Mouse (Mus musculus) large intestine, adult 2 months (tissue): Measurements from ENCODE around the gene Dusp1. TPM values are rescaled to one million over a fixed set of nuclear protein-coding genes. Genes with fewer than 3 reads are reported as not detected.

ENCODE experiments used
- DNase-seq: peaks from one replicate; pipeline ENCODE4 v3.0.0-alpha.2; 2012; ENCODE audit warnings: low read depth, low spot score
- WGBS: fragments of 180-500 bp; shearing (Covaris S2); methylation state at CpG from one replicate; pipeline ENCODE4 v1.1.7; 2018; 5-methylcytosine and 5-hydroxymethylcytosine counted together
- polyA plus RNA-seq: library from polyadenylated mRNA; depleted of rRNA; stranded (reverse); fragments of >200 nt; gene quantifications from 2 replicates; pipeline ENCODE4 v1.2.3, GENCODE M21; 2012; rRNA removed

Gene Dusp1
- polyA plus RNA-seq, 1 experiment = 23.4 TPM

DNA sequence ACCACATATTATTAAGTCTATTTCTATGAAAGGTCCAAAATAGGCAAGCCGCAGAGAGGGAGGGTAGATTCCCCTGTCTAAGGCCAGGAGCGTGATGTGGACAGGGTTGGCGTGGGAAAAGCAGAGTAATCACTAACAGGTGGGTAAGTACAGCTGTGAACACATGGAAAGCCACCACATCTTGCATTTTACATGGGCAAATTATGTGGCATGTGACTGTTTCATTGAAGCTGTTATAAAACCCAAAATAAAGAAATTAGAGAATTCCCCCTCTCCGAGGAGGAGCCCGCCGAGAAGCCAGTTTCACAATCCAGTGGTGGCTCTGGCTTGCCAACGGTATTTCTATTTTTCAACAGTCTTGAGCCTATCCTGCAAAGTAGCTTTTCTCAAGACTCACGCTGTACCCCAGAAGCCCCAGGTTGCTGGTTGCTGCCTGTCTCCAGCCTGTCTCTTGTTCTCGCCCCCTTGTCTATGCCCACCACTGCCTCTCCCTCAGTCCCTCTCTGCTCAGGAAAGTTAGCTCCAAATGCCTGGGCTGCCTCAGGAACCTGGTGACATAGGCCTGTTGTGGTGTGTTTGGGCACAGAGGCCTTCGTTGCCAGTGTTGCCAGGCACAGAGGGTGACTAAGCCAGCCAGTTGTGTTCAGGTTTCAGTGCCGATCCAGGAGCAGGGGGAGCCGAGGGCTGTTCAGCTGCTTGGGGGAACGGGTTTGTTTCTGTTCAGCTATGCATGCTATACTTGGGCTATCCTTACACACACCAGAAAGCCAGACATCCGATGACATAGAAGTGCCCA is 77.1 kb downstream of the Dusp1 start:
- DNase-seq = no peak
- 78% methylated on average over 14 of the region's 14 CpGs for WGBS

DNA sequence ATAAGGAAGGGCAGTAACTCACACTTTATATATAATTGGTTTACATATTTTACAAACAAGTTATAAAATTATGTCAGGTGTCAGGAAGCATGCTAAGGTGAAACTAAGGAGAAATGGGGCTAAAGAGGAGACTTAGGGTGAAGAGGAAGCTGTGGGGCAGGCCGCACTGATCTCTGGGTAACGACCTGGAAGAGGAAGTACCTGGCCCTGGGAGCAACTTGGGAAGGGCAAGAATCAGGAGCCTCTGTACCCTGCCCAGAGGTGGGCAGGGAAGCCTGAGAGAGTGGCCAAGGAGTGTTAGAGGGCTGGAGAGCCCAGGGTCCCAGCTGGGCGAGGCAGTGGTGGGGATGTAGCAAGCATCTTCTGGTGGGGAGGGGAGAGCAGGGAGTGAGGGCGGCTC is 81.0 kb downstream of the Dusp1 start:
- 88% methylated on average over 4 of the region's 4 CpGs for WGBS
- DNase-seq = no peak

GRCm38 (mm10) chr17:26479619-26480018 is 82.3 kb downstream of the Dusp1 start:
- 83% methylated on average over 6 of the region's 6 CpGs for WGBS
- DNase-seq = no peak

- DNase-seq = no peak
- 49% methylated on average over 4 of the region's 4 CpGs for WGBS
Observed at GRCm38 (mm10) chr17:26478672-26479071, 83.3 kb downstream of the Dusp1 start.

DNA sequence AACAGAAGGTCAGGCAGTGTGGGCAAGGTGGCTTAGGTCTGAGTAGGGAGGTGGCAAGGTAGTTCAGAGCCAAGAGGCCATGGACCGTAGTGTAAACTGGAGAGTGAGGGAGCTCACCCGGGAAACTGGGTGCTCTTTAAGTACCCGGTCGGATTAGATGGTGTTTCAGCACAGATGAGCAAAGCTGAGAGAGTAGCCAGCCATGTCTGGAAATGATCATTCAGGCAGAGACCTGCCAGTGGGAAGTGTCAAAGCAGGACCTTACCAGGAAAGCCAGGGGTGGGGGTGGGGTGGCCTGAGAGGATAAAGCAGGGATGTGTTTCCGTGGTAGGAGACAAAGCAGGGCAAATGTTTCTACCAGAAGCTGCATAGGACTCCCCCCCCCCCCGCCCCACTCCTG is 85.1 kb downstream of the Dusp1 start:
- WGBS = 74% methylated on average over 6 of the region's 6 CpGs
- DNase-seq = no peak

DNA sequence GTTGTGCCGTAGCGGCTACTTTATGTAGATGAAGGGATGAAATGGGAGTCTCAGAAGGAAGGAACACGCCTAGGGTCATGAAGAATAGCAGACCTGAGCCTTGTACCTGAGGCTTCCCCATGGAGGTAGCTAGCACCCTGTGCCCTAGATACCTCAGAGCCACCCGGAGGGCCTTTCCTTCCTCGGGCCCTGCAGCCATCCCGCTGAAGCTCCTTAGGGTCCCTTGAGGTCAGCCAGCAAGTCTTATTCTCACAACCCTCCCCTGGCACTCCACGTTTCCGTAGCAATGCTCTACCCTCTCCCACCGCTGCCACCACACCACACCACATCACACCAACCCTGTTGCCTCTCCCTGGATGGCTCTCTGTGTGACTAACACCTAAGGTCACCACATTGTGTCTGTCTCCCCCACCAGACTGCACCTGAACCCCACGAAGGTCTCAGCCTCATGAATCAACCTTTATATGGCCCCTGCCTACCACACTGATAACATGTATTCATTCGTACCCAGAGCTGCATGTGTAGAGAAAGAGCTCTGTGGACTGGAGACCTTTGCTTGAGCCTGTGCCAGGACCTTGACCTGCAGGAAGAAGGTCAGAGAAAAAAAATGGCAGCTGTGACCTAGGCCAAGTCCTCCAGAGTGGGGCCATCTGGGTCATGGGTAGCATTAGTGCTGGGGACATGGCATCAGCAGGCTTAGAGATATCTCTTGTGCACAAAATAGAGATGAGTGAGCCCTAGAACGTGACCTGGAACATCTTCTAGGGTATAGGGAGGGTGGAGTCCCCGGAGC is 93.6 kb downstream of the Dusp1 start:
- 80% methylated on average over 13 of the region's 13 CpGs for WGBS
- DNase-seq = no peak

GRCm38 (mm10) chr17:26467619-26468018 is 94.3 kb downstream of the Dusp1 start:
- DNase-seq = no peak
- WGBS = 85% methylated on average over 4 of the region's 4 CpGs

- WGBS = 22% methylated on average over 4 of the region's 4 CpGs
Observed at GRCm38 (mm10) chr17:26466741-26467150, 95.2 kb downstream of the Dusp1 start.

DNA sequence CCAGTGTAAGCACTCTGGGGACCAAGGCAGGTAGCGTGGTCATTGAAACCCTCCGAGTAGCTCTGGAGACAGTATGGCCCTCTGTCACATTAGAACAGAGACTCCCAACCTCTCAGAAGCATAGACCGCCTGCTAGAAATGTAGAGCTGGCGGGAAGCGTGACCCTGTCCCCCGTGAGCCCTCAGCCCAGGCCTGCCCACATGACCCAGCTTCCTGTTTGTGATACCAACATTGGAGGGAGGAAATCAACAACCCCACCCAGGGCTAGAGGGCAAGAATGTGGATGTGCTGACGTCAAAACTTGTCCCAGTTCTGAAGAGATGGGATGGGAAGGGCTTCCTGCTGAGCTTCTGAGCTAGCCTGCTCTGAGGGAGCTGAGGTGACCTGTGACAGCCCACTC is 97.0 kb downstream of the Dusp1 start:
- no peak for DNase-seq
- 69% methylated on average over 7 of the region's 7 CpGs for WGBS

More at GRCm38 (mm10) chr17:26466741-26467150, 95.2 kb downstream of the Dusp1 start:
- DNase-seq = no peak

DNA sequence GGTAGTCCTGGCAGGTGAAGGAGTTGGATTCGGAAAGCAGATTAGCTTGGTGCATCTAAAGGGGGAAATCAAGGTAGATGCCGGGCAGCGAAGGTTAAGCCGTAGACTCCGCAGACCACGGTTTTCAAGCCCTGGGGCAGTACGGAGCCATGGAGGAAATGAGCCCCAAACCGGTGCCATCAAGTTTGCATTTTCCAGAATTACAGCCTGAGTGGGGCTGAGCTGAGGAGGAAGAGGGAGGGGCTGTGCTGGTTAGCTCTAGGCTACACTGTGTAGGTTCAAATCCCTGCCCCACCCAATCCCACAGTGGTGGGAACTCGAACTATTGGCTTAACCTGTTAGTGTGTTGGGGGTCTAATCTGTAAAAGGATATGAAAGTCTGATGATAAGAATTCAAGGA is 97.4 kb downstream of the Dusp1 start:
- 75% methylated on average over 9 of the region's 9 CpGs for WGBS
- DNase-seq = no peak

- WGBS = 15% methylated on average over 4 of the region's 4 CpGs
- DNase-seq = no peak
Observed at GRCm38 (mm10) chr17:26463984-26464383, 97.9 kb downstream of the Dusp1 start.

DNA sequence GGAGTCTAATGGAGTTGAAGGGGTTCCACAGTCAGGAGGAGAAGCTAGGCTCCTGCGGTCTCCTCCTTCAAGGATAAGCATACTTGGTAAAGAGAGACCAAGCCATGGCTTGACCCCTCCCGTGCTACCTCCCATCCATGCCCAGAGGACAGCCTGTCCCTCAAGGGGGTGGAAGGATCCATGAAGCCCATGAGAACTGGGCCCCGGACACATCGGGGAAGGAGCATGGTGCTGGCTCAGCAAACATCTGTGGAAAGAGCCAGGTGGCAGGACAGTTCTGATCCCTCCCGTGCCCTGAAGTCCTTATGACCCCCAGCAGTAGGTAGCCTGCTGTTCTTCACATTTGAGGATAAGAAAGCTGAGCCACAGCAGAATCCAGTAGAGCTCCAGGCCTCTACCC is 98.5 kb downstream of the Dusp1 start:
- no peak for DNase-seq
- 88% methylated on average over 5 of the region's 5 CpGs for WGBS

- peak; percentile 46 for DNase-seq
- 28% methylated on average over 12 of the region's 12 CpGs for whole genome bisulfite sequencing
Observed at GRCm38 (mm10) chr17:26462634-26463170, 99.2 kb downstream of the Dusp1 start.

- no peak for DNase-seq
- WGBS = 69% methylated on average over 7 of the region's 7 CpGs
Observed at GRCm38 (mm10) chr17:26458049-26458448, 103.9 kb downstream of the Dusp1 start.

- no peak for DNase-seq
Observed at GRCm38 (mm10) chr17:26457506-26457905, 104.4 kb downstream of the Dusp1 start.

Other genes with a start within 250 kb of the Dusp1 start
- 13.7 and 16.0 TPM in 2 replicates for gene Neurl1b, start 147.3 kb downstream of the Dusp1 start, polyA plus RNA-seq
- gene Ergic1, start 639 bp downstream of the Dusp1 start, polyA plus RNA-seq = 113 TPM in 2 replicates
- gene Atp6v0e, start 101.1 kb upstream of the Dusp1 start, polyA plus RNA-seq = 194 and 219 TPM in 2 replicates
- 2.7 and 3.6 TPM in 2 replicates for gene Crebrf, start 153.5 kb upstream of the Dusp1 start, polyA plus RNA-seq
- gene Bnip1, start 218.9 kb upstream of the Dusp1 start, polyA plus RNA-seq = 23.6 and 25.8 TPM in 2 replicates